Mouse (Mus musculus): Measurements from ENCODE around the gene Frem2.

Gene Frem2

GRCm38 (mm10) chr3:53555031-53555952 is 101.9 kb downstream of the Frem2 start:
- DNase-seq: no peak

- DNase-seq: no peak
Observed at GRCm38 (mm10) chr3:53552691-53553090, 104.5 kb downstream of the Frem2 start.

- no peak for DNase-seq
Observed at GRCm38 (mm10) chr3:53532091-53532490, 125.1 kb downstream of the Frem2 start.

- no peak for DNase-seq
Observed at GRCm38 (mm10) chr3:53530305-53530704, 126.8 kb downstream of the Frem2 start.

GRCm38 (mm10) chr3:53525737-53526136 is 131.4 kb downstream of the Frem2 start:
- DNase-seq: peak; percentile 78

GRCm38 (mm10) chr3:53522794-53523193 is 134.4 kb downstream of the Frem2 start:
- DNase-seq: no peak

- DNase-seq: no peak
Observed at GRCm38 (mm10) chr3:53514221-53515065, 142.7 kb downstream of the Frem2 start.

GRCm38 (mm10) chr3:53513096-53513495 is 144.1 kb downstream of the Frem2 start:
- no peak for DNase-seq

GRCm38 (mm10) chr3:53502428-53502827 is 154.7 kb downstream of the Frem2 start:
- DNase-seq: no peak

GRCm38 (mm10) chr3:53498351-53498905 is 158.7 kb downstream of the Frem2 start:
- no peak for DNase-seq

- no peak for DNase-seq
Observed at GRCm38 (mm10) chr3:53488353-53488752, 168.8 kb downstream of the Frem2 start, which contains the start of gene Stoml3. TSS of gene Stoml3 (plus strand) at chr3:53488653.

GRCm38 (mm10) chr3:53486996-53487576 is 170.1 kb downstream of the Frem2 start:
- no peak for DNase-seq

- DNase-seq: no peak
Observed at GRCm38 (mm10) chr3:53486561-53486960, 170.6 kb downstream of the Frem2 start.

- no peak for DNase-seq
Observed at GRCm38 (mm10) chr3:53483414-53484059, 173.6 kb downstream of the Frem2 start.

- DNase-seq: no peak
Observed at GRCm38 (mm10) chr3:53478419-53479046, 178.6 kb downstream of the Frem2 start.

- no peak for DNase-seq
Observed at GRCm38 (mm10) chr3:53477468-53477867, 179.7 kb downstream of the Frem2 start.

GRCm38 (mm10) chr3:53475889-53476288 is 181.3 kb downstream of the Frem2 start:
- DNase-seq: peak; percentile 50

- no peak for DNase-seq
Observed at GRCm38 (mm10) chr3:53474179-53474578, 183.0 kb downstream of the Frem2 start.

- no peak for DNase-seq
Observed at GRCm38 (mm10) chr3:53472061-53472460, 185.1 kb downstream of the Frem2 start.

- DNase-seq: no peak
Observed at GRCm38 (mm10) chr3:53469650-53470049, 187.5 kb downstream of the Frem2 start.

- DNase-seq: no peak
Observed at GRCm38 (mm10) chr3:53467356-53467755, 189.8 kb downstream of the Frem2 start.

GRCm38 (mm10) chr3:53466481-53466880 is 190.7 kb downstream of the Frem2 start:
- no peak for DNase-seq
